Mouse (Mus musculus): Measurements from ENCODE around the gene Chd1.

The Chd1 gene

GRCm38 (mm10) chr17:15704475-15705300 is at the start of gene Chd1:
Gene Chd1 (plus strand): TSS chr17:15704967.
- DNase-seq (ENCODE audit: low read depth, low spot score), result peak; percentile 83

- DNase-seq (ENCODE audit: low read depth, low spot score), result peak; percentile 63
Observed at GRCm38 (mm10) chr17:15656881-15657607, 47.7 kb upstream of the Chd1 start.

GRCm38 (mm10) chr17:15672870-15673269 is 31.9 kb upstream of the Chd1 start:
- DNase-seq (ENCODE audit: low read depth, low spot score), result no peak

GRCm38 (mm10) chr17:15677970-15678645 is 26.7 kb upstream of the Chd1 start:
- DNase-seq (ENCODE audit: low read depth, low spot score), result peak; percentile 69

GRCm38 (mm10) chr17:15679966-15680630 is 24.7 kb upstream of the Chd1 start:
- DNase-seq (ENCODE audit: low read depth, low spot score), result peak; percentile 45

- peak; percentile 81 for DNase-seq (ENCODE audit: low read depth, low spot score)
Observed at GRCm38 (mm10) chr17:15680661-15681060, 24.1 kb upstream of the Chd1 start.

GRCm38 (mm10) chr17:15686396-15686795 is 18.4 kb upstream of the Chd1 start:
- no peak for DNase-seq (ENCODE audit: low read depth, low spot score)

GRCm38 (mm10) chr17:15690304-15690703 is 14.5 kb upstream of the Chd1 start:
- DNase-seq (ENCODE audit: low read depth, low spot score), result no peak

- DNase-seq (ENCODE audit: low read depth, low spot score), result no peak
Observed at GRCm38 (mm10) chr17:15695566-15695965, 9.2 kb upstream of the Chd1 start.

GRCm38 (mm10) chr17:15698956-15699355 is 5.8 kb upstream of the Chd1 start:
- DNase-seq (ENCODE audit: low read depth, low spot score), result no peak

GRCm38 (mm10) chr17:15701505-15701904 is 3.3 kb upstream of the Chd1 start:
- DNase-seq (ENCODE audit: low read depth, low spot score), result no peak

GRCm38 (mm10) chr17:15704158-15704474 is 651 bp upstream of the Chd1 start:
- no peak for DNase-seq (ENCODE audit: low read depth, low spot score)

GRCm38 (mm10) chr17:15705303-15706284 is 827 bp downstream of the Chd1 start:
- DNase-seq (ENCODE audit: low read depth, low spot score), result peak; percentile 19

- DNase-seq (ENCODE audit: low read depth, low spot score), result no peak
Observed at GRCm38 (mm10) chr17:15714507-15714906, 9.7 kb downstream of the Chd1 start.

GRCm38 (mm10) chr17:15715013-15715902 is 10.5 kb downstream of the Chd1 start:
- DNase-seq (ENCODE audit: low read depth, low spot score), result peak; percentile 55

- no peak for DNase-seq (ENCODE audit: low read depth, low spot score)
Observed at GRCm38 (mm10) chr17:15715940-15716339, 11.2 kb downstream of the Chd1 start.

GRCm38 (mm10) chr17:15720841-15721240 is 16.1 kb downstream of the Chd1 start:
- no peak for DNase-seq (ENCODE audit: low read depth, low spot score)

- no peak for DNase-seq (ENCODE audit: low read depth, low spot score)
Observed at GRCm38 (mm10) chr17:15723291-15723690, 18.5 kb downstream of the Chd1 start.

- peak; percentile 21 for DNase-seq (ENCODE audit: low read depth, low spot score)
Observed at GRCm38 (mm10) chr17:15723866-15724475, 19.2 kb downstream of the Chd1 start.

All from ES-CJ7 (cell line).